Mouse (Mus musculus): Measurements from ENCODE around the gene Siae. TPM values are rescaled to one million over a fixed set of nuclear protein-coding genes. Genes with fewer than 3 reads are reported as not detected.

Siae gene
- polyA plus RNA-seq, 1 experiment from 2014 or later = 15.0 TPM

GRCm38 (mm10) chr9:37669115-37669514 is 113.6 kb downstream of the Siae start, which contains the start of gene Panx3:
Gene Panx3, minus strand, starts transcription at chr9:37669235.
- H3K9ac ChIP-seq (ENCODE audit: low read depth, low read length) = no peak within 1 kb of the TSS
- H3K4me3 ChIP-seq (ENCODE audit: low read depth, low read length) = no peak within 1 kb of the TSS
- 63% methylated on average over 6 of the region's 6 CpGs for WGBS
- no peak within 1 kb of the TSS for H3K4me2 ChIP-seq (replicated peaks; ENCODE audit: low read depth)
- no peaks in the 10 kb centered on the region for H3K36me3 ChIP-seq (ENCODE audit: control insufficient read depth, insufficient read depth)
- TF ChIP-seq CTCF (IDR thresholded peaks at IDR 0.05; ENCODE audit: low read depth) = no peak
- no peak for ATAC-seq
- no peak within 1 kb of the TSS for H3K27ac ChIP-seq (ENCODE audit: low read depth, low read length)
- no peaks in the 10 kb centered on the region for H3K27me3 ChIP-seq (replicated peaks; ENCODE audit: control insufficient read depth, insufficient read depth, low read length)
- H3K4me1 ChIP-seq (replicated peaks; ENCODE audit: control insufficient read depth, insufficient read depth, low read length) = no peaks in the 10 kb centered on the region
- H3K9me3 ChIP-seq (ENCODE audit: control insufficient read depth) = 0 out of 2 replicates have a peak, but pooled peaks cover 3% of the 10 kb centered on the region

GRCm38 (mm10) chr9:37669678-37670077 is 114.2 kb downstream of the Siae start:
- Histone ChIP-seq H3K9ac (ENCODE audit: low read depth, low read length) (no peak overlapping the region), H3K4me2 (replicated peaks; ENCODE audit: low read depth) (no peak overlapping the region), H3K27me3 (replicated peaks; ENCODE audit: control insufficient read depth, insufficient read depth, low read length) (no peaks in the 10 kb centered on the region), H3K27ac (ENCODE audit: low read depth, low read length) (no peak overlapping the region), H3K4me1 (replicated peaks; ENCODE audit: control insufficient read depth, insufficient read depth, low read length) (no peaks in the 10 kb centered on the region), H3K9me3 (ENCODE audit: control insufficient read depth) (0 out of 2 replicates have a peak, but pooled peaks cover 3% of the 10 kb centered on the region), H3K36me3 (ENCODE audit: control insufficient read depth, insufficient read depth) (no peaks in the 10 kb centered on the region), H3K4me3 (ENCODE audit: low read depth, low read length) (no peak overlapping the region)
- ATAC-seq = no peak
- WGBS = 50% methylated on average over 4 of the region's 4 CpGs
- no peak for TF ChIP-seq CTCF (IDR thresholded peaks at IDR 0.05; ENCODE audit: low read depth)

GRCm38 (mm10) chr9:37670261-37670660 is 114.8 kb downstream of the Siae start:
- H3K27ac ChIP-seq (ENCODE audit: low read depth, low read length) = no peak overlapping the region
- no peaks in the 10 kb centered on the region for H3K4me1 ChIP-seq (replicated peaks; ENCODE audit: control insufficient read depth, insufficient read depth, low read length)
- no peak for ATAC-seq
- 0 out of 2 replicates have a peak, but pooled peaks cover 3% of the 10 kb centered on the region for H3K9me3 ChIP-seq (ENCODE audit: control insufficient read depth)
- no peak overlapping the region for H3K9ac ChIP-seq (ENCODE audit: low read depth, low read length)
- no peaks in the 10 kb centered on the region for H3K36me3 ChIP-seq (ENCODE audit: control insufficient read depth, insufficient read depth)
- H3K4me2 ChIP-seq (replicated peaks; ENCODE audit: low read depth) = no peak overlapping the region
- H3K27me3 ChIP-seq (replicated peaks; ENCODE audit: control insufficient read depth, insufficient read depth, low read length) = no peaks in the 10 kb centered on the region
- no peak for TF ChIP-seq CTCF (IDR thresholded peaks at IDR 0.05; ENCODE audit: low read depth)
- 95% methylated on average over 3 of the region's 3 CpGs for WGBS
- no peak overlapping the region for H3K4me3 ChIP-seq (ENCODE audit: low read depth, low read length)

GRCm38 (mm10) chr9:37675287-37675686 is 119.8 kb downstream of the Siae start:
- Histone ChIP-seq H3K36me3 (ENCODE audit: control insufficient read depth, insufficient read depth) (no peaks in the 10 kb centered on the region), H3K4me3 (ENCODE audit: low read depth, low read length) (no peak overlapping the region), H3K27me3 (replicated peaks; ENCODE audit: control insufficient read depth, insufficient read depth, low read length) (no peaks in the 10 kb centered on the region), H3K4me2 (replicated peaks; ENCODE audit: low read depth) (no peak overlapping the region), H3K9ac (ENCODE audit: low read depth, low read length) (no peak overlapping the region), H3K9me3 (ENCODE audit: control insufficient read depth) (0 out of 2 replicates have a peak, but pooled peaks cover 3% of the 10 kb centered on the region), H3K4me1 (replicated peaks; ENCODE audit: control insufficient read depth, insufficient read depth, low read length) (no peaks in the 10 kb centered on the region), H3K27ac (ENCODE audit: low read depth, low read length) (no peak overlapping the region)
- no peak for ATAC-seq
- TF ChIP-seq CTCF (IDR thresholded peaks at IDR 0.05; ENCODE audit: low read depth) = no peak
- 80% methylated on average over 4 of the region's 4 CpGs for WGBS

- H3K9ac ChIP-seq (ENCODE audit: low read depth, low read length) = no peak overlapping the region
- no peaks in the 10 kb centered on the region for H3K4me1 ChIP-seq (replicated peaks; ENCODE audit: control insufficient read depth, insufficient read depth, low read length)
- no peak overlapping the region for H3K27ac ChIP-seq (ENCODE audit: low read depth, low read length)
- H3K4me2 ChIP-seq (replicated peaks; ENCODE audit: low read depth) = no peak overlapping the region
- ATAC-seq = no peak
- H3K36me3 ChIP-seq (ENCODE audit: control insufficient read depth, insufficient read depth) = no peaks in the 10 kb centered on the region
- no peak overlapping the region for H3K4me3 ChIP-seq (ENCODE audit: low read depth, low read length)
- WGBS = 93% methylated on average over 1 of the region's 1 CpGs
- H3K27me3 ChIP-seq (replicated peaks; ENCODE audit: control insufficient read depth, insufficient read depth, low read length) = no peaks in the 10 kb centered on the region
- H3K9me3 ChIP-seq (ENCODE audit: control insufficient read depth) = no peaks in the 10 kb centered on the region
- TF ChIP-seq CTCF (IDR thresholded peaks at IDR 0.05; ENCODE audit: low read depth) = no peak
Measured at GRCm38 (mm10) chr9:37681123-37681522, 125.6 kb downstream of the Siae start.

GRCm38 (mm10) chr9:37687288-37687940 is 131.9 kb downstream of the Siae start:
- no peaks in the 10 kb centered on the region for H3K4me1 ChIP-seq (replicated peaks; ENCODE audit: control insufficient read depth, insufficient read depth, low read length)
- no peak for TF ChIP-seq CTCF (IDR thresholded peaks at IDR 0.05; ENCODE audit: low read depth)
- H3K4me2 ChIP-seq (replicated peaks; ENCODE audit: low read depth) = no peak overlapping the region
- no peak overlapping the region for H3K27ac ChIP-seq (ENCODE audit: low read depth, low read length)
- no peak overlapping the region for H3K4me3 ChIP-seq (ENCODE audit: low read depth, low read length)
- 73% methylated on average over 3 of the region's 3 CpGs for WGBS
- no peaks in the 10 kb centered on the region for H3K36me3 ChIP-seq (ENCODE audit: control insufficient read depth, insufficient read depth)
- no peak for ATAC-seq
- no peak overlapping the region for H3K9ac ChIP-seq (ENCODE audit: low read depth, low read length)
- H3K9me3 ChIP-seq (ENCODE audit: control insufficient read depth) = no peaks in the 10 kb centered on the region
- H3K27me3 ChIP-seq (replicated peaks; ENCODE audit: control insufficient read depth, insufficient read depth, low read length) = no peaks in the 10 kb centered on the region

Data from intestine, postnatal 0 days (tissue).